29 mouse cellular contexts compared by ENCODE assay signal in genomic region chr13:95366356-95366755, GRCm38 (mm10). TPM values are rescaled to one million over a fixed set of nuclear protein-coding genes. Genes with fewer than 3 reads are reported as not detected.
DNase-seq lines count a peak whose midpoint lies in the region; ATAC-seq and TF ChIP-seq lines count a peak whose summit lies in the region.
"Had no signal": no experiment of that assay in that cellular context is flagged by ENCODE, and none has a peak within 500 bp of the region (broad histone marks: within the 10 kb centered on the region; RNA-seq: fewer than 3 reads in every experiment).

No protein-coding gene starts in this region.

- TF ChIP-seq EP300 in liver, postnatal 0 days (IDR thresholded peaks at IDR 0.05; ENCODE audit: low read depth): no peak

- intact Hi-C loops in heart, postnatal 10 days (cut with DNase I): no loop called here

- H3K27ac ChIP-seq in heart, embryonic 11.5 days (ENCODE audit: low read depth, low read length): peak overlapping the region; percentile 58; the same call in 1 of the 2 replicates
- H3K27ac ChIP-seq in heart, embryonic 16.5 days (ENCODE audit: low read length): peak overlapping the region; percentile 74
- H3K27ac ChIP-seq in heart, embryonic 10.5 days: no peak overlapping the region
- 0 out of 2 replicates have a peak overlapping the region, but pooled peaks have one; percentile 17 for H3K27ac ChIP-seq in liver, embryonic 12.5 days
- H3K27ac ChIP-seq in liver, postnatal 0 days (ENCODE audit: low read depth): no peak overlapping the region
- H3K27ac ChIP-seq in midbrain, embryonic 11.5 days (ENCODE audit: low read depth, low read length): no peak overlapping the region
- H3K27ac ChIP-seq: embryonic facial prominence, embryonic 13.5 days; hindbrain, embryonic 12.5 days; kidney, postnatal 0 days; neural tube, embryonic 15.5 days had no signal

- peaks cover 23% of the 10 kb centered on the region for H3K36me3 ChIP-seq in heart, embryonic 11.5 days (ENCODE audit: control insufficient read depth, insufficient read depth, low read length)
- peaks cover 52% of the 10 kb centered on the region for H3K36me3 ChIP-seq in heart, embryonic 16.5 days (ENCODE audit: control insufficient read depth, insufficient read depth)
- H3K36me3 ChIP-seq in heart, embryonic 10.5 days: peaks cover 78% of the 10 kb centered on the region
- peaks cover 94% of the 10 kb centered on the region for H3K36me3 ChIP-seq in liver, embryonic 12.5 days
- peaks cover 82% of the 10 kb centered on the region for H3K36me3 ChIP-seq in liver, postnatal 0 days (replicated peaks; ENCODE audit: insufficient read depth, low read length)
- peaks cover 17% of the 10 kb centered on the region for H3K36me3 ChIP-seq in midbrain, embryonic 11.5 days (ENCODE audit: control insufficient read depth, insufficient read depth, low read length)

- WGBS in heart, embryonic 11.5 days (ENCODE audit: insufficient replicate concordance): 63% methylated on average over 8 of the region's 8 CpGs
- WGBS in heart, embryonic 16.5 days: 54% methylated on average over 8 of the region's 8 CpGs
- WGBS in heart, embryonic 10.5 days: 71% methylated on average over 8 of the region's 8 CpGs
- 44% methylated on average over 8 of the region's 8 CpGs for WGBS in liver, embryonic 12.5 days (ENCODE audit: insufficient replicate concordance)
- 64% methylated on average over 8 of the region's 8 CpGs for WGBS in liver, postnatal 0 days (ENCODE audit: insufficient replicate concordance)
- 93% methylated on average over 8 of the region's 8 CpGs for WGBS in midbrain, embryonic 11.5 days

- no peaks in the 10 kb centered on the region for H3K27me3 ChIP-seq in heart, embryonic 11.5 days (ENCODE audit: control insufficient read depth, insufficient read depth, low read length)
- H3K27me3 ChIP-seq in heart, embryonic 16.5 days (ENCODE audit: control insufficient read depth, insufficient read depth, low read length): no peaks in the 10 kb centered on the region
- H3K27me3 ChIP-seq in heart, embryonic 10.5 days (ENCODE audit: insufficient read depth, poor library complexity, severe bottlenecking): no peaks in the 10 kb centered on the region
- no peaks in the 10 kb centered on the region for H3K27me3 ChIP-seq in liver, embryonic 12.5 days (replicated peaks)
- H3K27me3 ChIP-seq in liver, postnatal 0 days (ENCODE audit: insufficient read depth, low read length): no peaks in the 10 kb centered on the region
- no peaks in the 10 kb centered on the region for H3K27me3 ChIP-seq in midbrain, embryonic 11.5 days (ENCODE audit: control insufficient read depth, insufficient read depth, low read length)
- H3K27me3 ChIP-seq: embryonic facial prominence, embryonic 13.5 days; hindbrain, embryonic 12.5 days; megakaryocyte, embryonic 14.5 days; neural tube, embryonic 15.5 days; Patski had no signal

- ATAC-seq in heart, embryonic 11.5 days (replicated peaks; ENCODE audit: insufficient number of reproducible peaks, low FRiP score, low TSS enrichment): no peak
- no peak for ATAC-seq in heart, embryonic 16.5 days (replicated peaks; ENCODE audit: extremely low read depth, insufficient read depth, low FRiP score)
- peak; percentile 89 for ATAC-seq in liver, embryonic 12.5 days
- ATAC-seq in liver, postnatal 0 days: peak; percentile 40; the same call in 1 of the 2 replicates
- ATAC-seq in midbrain, embryonic 11.5 days (ENCODE audit: low FRiP score): no peak
- ATAC-seq: forebrain, embryonic 16.5 days; intestine, embryonic 16.5 days; Patski had no signal

- DNase-seq in heart, postnatal 10 days: no peak
- DNase-seq in heart, embryonic 10.5 days (ENCODE audit: low spot score): no peak
- DNase-seq in liver, postnatal 0 days: no peak
- DNase-seq in midbrain, embryonic 11.5 days (ENCODE audit: low spot score, missing footprints): no peak
- DNase-seq in adrenal gland, adult 8-10 months: no peak
- DNase-seq: adrenal gland, postnatal 14 days; cerebellum, adult 18-20 months; cerebellum, postnatal 10 days; heart, postnatal 14 days; kidney, adult 8-10 months; kidney, postnatal 4 days; lung, postnatal 36 days; midbrain, embryonic 14.5 days; right cerebral cortex, adult 18-20 months; spleen, adult 18-20 months; thymus, postnatal 25 days had no signal

- no peaks in the 10 kb centered on the region for H3K4me1 ChIP-seq in heart, embryonic 11.5 days (ENCODE audit: control insufficient read depth, insufficient read depth, low read length)
- 0 out of 2 replicates have a peak, but pooled peaks cover 3% of the 10 kb centered on the region for H3K4me1 ChIP-seq in heart, embryonic 16.5 days (ENCODE audit: control insufficient read depth, insufficient read depth, low read length)
- H3K4me1 ChIP-seq in heart, embryonic 10.5 days: 0 out of 2 replicates have a peak, but pooled peaks cover 7% of the 10 kb centered on the region
- H3K4me1 ChIP-seq in liver, embryonic 12.5 days: peaks cover 18% of the 10 kb centered on the region
- no peaks in the 10 kb centered on the region for H3K4me1 ChIP-seq in liver, postnatal 0 days (ENCODE audit: insufficient read depth)
- no peaks in the 10 kb centered on the region for H3K4me1 ChIP-seq in midbrain, embryonic 11.5 days (ENCODE audit: control insufficient read depth, insufficient read depth, low read length)
- H3K4me1 ChIP-seq: embryonic facial prominence, embryonic 13.5 days; hindbrain, embryonic 12.5 days; megakaryocyte, embryonic 14.5 days; neural tube, embryonic 15.5 days had no signal

- H3K4me2 ChIP-seq in heart, embryonic 11.5 days: peak overlapping the region; percentile 17; the same call in 1 of the 2 replicates
- peak overlapping the region; percentile 48 for H3K4me2 ChIP-seq in heart, embryonic 16.5 days (ENCODE audit: low read depth, low read length)
- H3K4me2 ChIP-seq in liver, embryonic 12.5 days: 0 out of 2 replicates have a peak overlapping the region, but pooled peaks have one; percentile 8
- no peak overlapping the region for H3K4me2 ChIP-seq in liver, postnatal 0 days (ENCODE audit: low read depth, low read length)
- H3K4me2 ChIP-seq in midbrain, embryonic 11.5 days: no peak overlapping the region
- H3K4me2 ChIP-seq: embryonic facial prominence, embryonic 13.5 days; hindbrain, embryonic 12.5 days; neural tube, embryonic 15.5 days had no signal

- H3K9me3 ChIP-seq in heart, embryonic 11.5 days (replicated peaks; ENCODE audit: control insufficient read depth, low read length): no peaks in the 10 kb centered on the region
- H3K9me3 ChIP-seq in heart, embryonic 16.5 days (replicated peaks; ENCODE audit: control insufficient read depth, low read length): no peaks in the 10 kb centered on the region
- H3K9me3 ChIP-seq in heart, embryonic 10.5 days: no peaks in the 10 kb centered on the region
- no peaks in the 10 kb centered on the region for H3K9me3 ChIP-seq in liver, embryonic 12.5 days (replicated peaks)
- H3K9me3 ChIP-seq in liver, postnatal 0 days (ENCODE audit: low read length): no peaks in the 10 kb centered on the region
- H3K9me3 ChIP-seq in midbrain, embryonic 11.5 days (ENCODE audit: control insufficient read depth, low read length): no peaks in the 10 kb centered on the region
- H3K9me3 ChIP-seq: embryonic facial prominence, embryonic 13.5 days; G1E; hindbrain, embryonic 12.5 days; megakaryocyte, embryonic 14.5 days; neural tube, embryonic 15.5 days had no signal

- H3K4me3 ChIP-seq in heart, embryonic 11.5 days (ENCODE audit: low read depth, low read length): no peak overlapping the region
- no peak overlapping the region for H3K4me3 ChIP-seq in heart, embryonic 16.5 days (ENCODE audit: low read length)
- H3K4me3 ChIP-seq in heart, embryonic 10.5 days: no peak overlapping the region
- H3K4me3 ChIP-seq in liver, embryonic 12.5 days: no peak overlapping the region
- no peak overlapping the region for H3K4me3 ChIP-seq in liver, postnatal 0 days (ENCODE audit: low read depth, low read length)
- no peak overlapping the region for H3K4me3 ChIP-seq in midbrain, embryonic 11.5 days (ENCODE audit: low read depth, low read length)
- H3K4me3 ChIP-seq: embryonic facial prominence, embryonic 13.5 days; erythroblast, embryonic 14.5 days; hindbrain, embryonic 12.5 days; megakaryocyte, embryonic 14.5 days; neural tube, embryonic 15.5 days had no signal

- no peak overlapping the region for H3K9ac ChIP-seq in heart, embryonic 11.5 days (ENCODE audit: low read depth, low read length)
- peak overlapping the region; percentile 36 for H3K9ac ChIP-seq in heart, embryonic 16.5 days (ENCODE audit: low read length)
- H3K9ac ChIP-seq in liver, embryonic 12.5 days: no peak overlapping the region
- no peak overlapping the region for H3K9ac ChIP-seq in liver, postnatal 0 days (replicated peaks)
- no peak overlapping the region for H3K9ac ChIP-seq in midbrain, embryonic 11.5 days (ENCODE audit: low read length)
- H3K9ac ChIP-seq: embryonic facial prominence, embryonic 13.5 days; hindbrain, embryonic 12.5 days; neural tube, embryonic 15.5 days had no signal

- TF ChIP-seq CTCF in liver, postnatal 0 days (IDR thresholded peaks at IDR 0.05; ENCODE audit: low read depth): no peak

RNA-seq across cellular contexts. Expression of gene Aggf1, which starts 8.8 kb away (rescaled TPM):
- polyA plus RNA-seq in heart, embryonic 11.5 days (2014; fragmentation: Nextera tagmentation; extraction: Ambion mirVana): 26.5 and 30.7 TPM in 2 replicates
- total RNA-seq in heart, postnatal 10 days (2021): 10 to 100 TPM; 25.7 to 28.2 TPM
- 23.1 and 24.0 TPM in 2 replicates for polyA plus RNA-seq in heart, embryonic 16.5 days (2015; fragmentation: Nextera tagmentation; extraction: Ambion mirVana)
- 27.8 and 34.5 TPM in 2 replicates for polyA plus RNA-seq in heart, embryonic 10.5 days (2016; fragmentation: Nextera tagmentation; extraction: Ambion mirVana)
- polyA plus RNA-seq in liver, embryonic 12.5 days (2016; fragmentation: Nextera tagmentation; extraction: Ambion mirVana): 32.5 and 33.3 TPM in 2 replicates
- polyA plus RNA-seq in liver, postnatal 0 days (2015; fragmentation: Nextera tagmentation; extraction: Ambion mirVana): 11.7 TPM in 2 replicates
- polyA plus RNA-seq in midbrain, embryonic 11.5 days (2014; fragmentation: Nextera tagmentation; extraction: Ambion mirVana): 55.1 and 56.5 TPM in 2 replicates
- 10 to 100 TPM; 37.8 to 43.1 (median 40.3) TPM for total RNA-seq in adrenal gland, adult 8-10 months (2022)

RNA-seq across cellular contexts. Expression of gene Zbed3, which starts 42.9 kb away (rescaled TPM):
- 56.0 and 57.8 TPM in 2 replicates for polyA plus RNA-seq in heart, embryonic 11.5 days (2014; fragmentation: Nextera tagmentation; extraction: Ambion mirVana)
- 10 to 100 TPM; 29.2 to 30.0 TPM for total RNA-seq in heart, postnatal 10 days (2021)
- polyA plus RNA-seq in heart, embryonic 16.5 days (2015; fragmentation: Nextera tagmentation; extraction: Ambion mirVana): 50.3 and 53.2 TPM in 2 replicates
- 52.1 and 56.2 TPM in 2 replicates for polyA plus RNA-seq in heart, embryonic 10.5 days (2016; fragmentation: Nextera tagmentation; extraction: Ambion mirVana)
- polyA plus RNA-seq in liver, embryonic 12.5 days (2016; fragmentation: Nextera tagmentation; extraction: Ambion mirVana): 13.2 and 14.4 TPM in 2 replicates
- 5.7 and 6.7 TPM in 2 replicates for polyA plus RNA-seq in liver, postnatal 0 days (2015; fragmentation: Nextera tagmentation; extraction: Ambion mirVana)
- 45.7 and 48.5 TPM in 2 replicates for polyA plus RNA-seq in midbrain, embryonic 11.5 days (2014; fragmentation: Nextera tagmentation; extraction: Ambion mirVana)
- 10 to 100 TPM; 19.6 to 30.0 (median 26.0) TPM for total RNA-seq in adrenal gland, adult 8-10 months (2022)
- polyA plus RNA-seq: G1E had no signal

Comparison
In these comparisons a context has a peak if more than half of its experiments do, and no peak if none do; other contexts are left out.
1. H3K27ac ChIP-seq: peak in heart, embryonic 11.5 days (single experiment), heart, embryonic 16.5 days (single experiment) and liver, embryonic 12.5 days (single experiment); none in heart, embryonic 10.5 days (single experiment), liver, postnatal 0 days (single experiment) and midbrain, embryonic 11.5 days (single experiment).
2. H3K4me2 ChIP-seq: peak in heart, embryonic 11.5 days (single experiment), heart, embryonic 16.5 days (single experiment) and liver, embryonic 12.5 days (single experiment); none in liver, postnatal 0 days (single experiment) and midbrain, embryonic 11.5 days (single experiment).
3. ATAC-seq: peak in liver, embryonic 12.5 days (single experiment) and liver, postnatal 0 days (single experiment); none in heart, embryonic 11.5 days (single experiment), heart, embryonic 16.5 days (single experiment) and midbrain, embryonic 11.5 days (single experiment).